Mouse (Mus musculus): ENCODE data around the gene Tesk2. TPM values are rescaled to one million over a fixed set of nuclear protein-coding genes. Genes with fewer than 3 reads are reported as not detected.
A peak's percentile ranks its signal among the peaks of the same experiment; 100 is the strongest.
"Not testable (repeated sequence)": the region's sequence is repeated elsewhere in the genome, so short reads cannot be mapped to it uniquely, and the experiment has no call there.

Tesk2 gene
- 2.6 and 2.9 TPM in 2 replicates for polyA plus RNA-seq (2015; fragmentation: Nextera tagmentation; extraction: Ambion mirVana)

DNA sequence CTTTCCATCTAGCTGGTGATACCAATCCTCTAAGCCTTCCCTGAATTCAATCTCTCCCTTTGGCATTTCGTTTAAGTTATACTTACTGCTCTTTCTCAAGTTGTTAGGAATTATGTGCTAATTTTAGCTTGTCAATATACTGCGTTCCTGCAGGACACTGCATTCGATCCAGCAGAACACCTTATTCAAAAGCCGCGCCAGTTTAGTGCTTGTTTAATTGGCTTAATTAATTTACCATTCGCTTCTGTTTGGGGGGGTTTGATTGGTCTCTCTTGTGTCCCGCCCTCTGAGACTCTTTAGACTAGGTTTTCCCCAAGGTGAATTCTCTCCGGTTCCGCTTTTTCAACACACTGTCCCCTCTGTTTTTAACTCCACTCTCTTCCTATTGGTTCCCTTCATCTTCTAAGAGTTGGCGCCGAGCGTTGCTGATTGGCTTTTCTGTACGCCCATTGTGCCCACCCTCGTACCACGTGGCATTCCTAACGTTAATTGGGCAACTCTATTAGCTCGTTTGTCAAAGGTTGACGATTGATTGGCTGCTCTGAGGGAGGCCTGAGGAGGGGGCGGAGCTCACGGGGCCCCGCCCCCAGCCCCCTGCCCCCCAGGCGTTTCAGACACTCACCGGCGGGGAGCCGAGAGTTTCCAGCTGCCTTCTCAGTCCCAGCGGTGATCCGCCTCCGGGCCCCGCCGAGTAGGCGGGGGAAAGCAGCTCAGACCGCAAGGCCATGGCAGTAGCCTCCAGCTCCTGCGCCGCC is at the start of gene Tesk2:
Tesk2 (plus strand) TSS at position 606 of the 755 bp plus-strand sequence.
- under 1% methylated on average over 32 of the region's 34 CpGs for WGBS
- H3K9me3 ChIP-seq, result no peaks in the 10 kb centered on the region
- H3K4me1 ChIP-seq, result peaks cover 18% of the 10 kb centered on the region
- peak; percentile 98 for ATAC-seq (replicated peaks)
- H3K27ac ChIP-seq, result peak within 1 kb of the TSS; percentile 72
- no peaks in the 10 kb centered on the region for H3K36me3 ChIP-seq (replicated peaks)
- H3K27me3 ChIP-seq (replicated peaks), result peaks cover 5% of the 10 kb centered on the region; the same call in 1 of the 2 replicates
- peak within 1 kb of the TSS; percentile 75 for H3K9ac ChIP-seq
- H3K4me2 ChIP-seq, result peak within 1 kb of the TSS; percentile 98
- H3K4me3 ChIP-seq, result peak within 1 kb of the TSS; percentile 90

- H3K27me3 ChIP-seq (replicated peaks), result no peaks in the 10 kb centered on the region
- no peak overlapping the region for H3K4me3 ChIP-seq
- no peaks in the 10 kb centered on the region for H3K9me3 ChIP-seq
- H3K27ac ChIP-seq, result no peak overlapping the region
- 70% methylated on average over 2 of the region's 2 CpGs for WGBS
- no peaks in the 10 kb centered on the region for H3K4me1 ChIP-seq
- no peak for ATAC-seq (replicated peaks)
- H3K36me3 ChIP-seq (replicated peaks), result no peaks in the 10 kb centered on the region
- no peak overlapping the region for H3K9ac ChIP-seq
- H3K4me2 ChIP-seq, result no peak overlapping the region
Measured at GRCm38 (mm10) chr4:116672785-116673184, 48.0 kb upstream of the Tesk2 start.

GRCm38 (mm10) chr4:116674761-116675160 is 46.0 kb upstream of the Tesk2 start:
- not testable (repeated sequence) for H3K27ac ChIP-seq; H3K4me1 ChIP-seq; H3K9me3 ChIP-seq; ATAC-seq (replicated peaks); H3K4me3 ChIP-seq; H3K27me3 ChIP-seq (replicated peaks); H3K36me3 ChIP-seq (replicated peaks); H3K9ac ChIP-seq; H3K4me2 ChIP-seq
- WGBS, result 94% methylated on average over 6 of the region's 6 CpGs

DNA sequence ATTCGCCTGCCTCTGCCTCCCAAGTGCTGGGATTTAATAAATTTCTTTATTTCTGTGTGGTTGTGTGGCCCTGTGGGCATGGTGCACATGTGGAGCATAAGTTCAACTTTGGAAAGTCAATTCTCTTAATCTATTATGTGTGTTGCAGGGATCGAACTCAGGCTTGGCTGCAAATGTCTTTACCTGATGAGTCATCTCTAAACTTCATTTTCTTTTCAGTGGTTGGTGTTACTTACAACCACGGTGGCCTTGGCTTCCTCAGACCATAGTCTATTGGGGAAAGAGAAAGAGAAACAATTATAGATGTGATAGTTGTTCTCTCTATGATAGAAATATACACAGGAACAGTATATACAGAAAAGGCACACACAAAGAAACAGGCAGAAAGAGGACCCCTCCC is 44.7 kb upstream of the Tesk2 start:
- Histone ChIP-seq H3K4me1 (no peaks in the 10 kb centered on the region), H3K4me2 (no peak overlapping the region), H3K27me3 (replicated peaks) (no peaks in the 10 kb centered on the region), H3K4me3 (no peak overlapping the region), H3K9me3 (no peaks in the 10 kb centered on the region), H3K27ac (no peak overlapping the region), H3K9ac (no peak overlapping the region), H3K36me3 (replicated peaks) (no peaks in the 10 kb centered on the region)
- WGBS, result 84% methylated on average over 3 of the region's 3 CpGs
- ATAC-seq (replicated peaks), result no peak

DNA sequence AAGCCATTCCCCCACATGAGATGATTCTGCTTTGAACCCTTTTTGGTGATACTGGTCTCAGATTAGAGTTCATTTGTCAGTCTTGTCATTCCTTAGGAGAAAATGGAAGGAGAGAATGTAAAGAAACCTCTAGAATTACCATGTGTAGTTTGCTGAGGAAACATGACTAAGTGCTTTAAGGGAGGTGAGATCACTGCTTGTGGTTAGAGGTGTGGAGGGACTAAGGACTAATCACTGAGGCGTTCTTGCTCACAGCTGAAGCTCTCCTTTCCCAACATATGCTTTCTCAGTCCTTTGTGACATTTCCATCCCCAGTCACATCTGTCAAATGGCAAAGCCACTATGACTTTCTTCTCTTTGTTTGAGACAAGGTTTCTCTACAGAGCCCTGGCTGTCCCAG is 42.9 kb upstream of the Tesk2 start:
- no peak overlapping the region for H3K9ac ChIP-seq
- H3K4me3 ChIP-seq, result no peak overlapping the region
- no peaks in the 10 kb centered on the region for H3K9me3 ChIP-seq
- no peaks in the 10 kb centered on the region for H3K27me3 ChIP-seq (replicated peaks)
- H3K4me1 ChIP-seq, result no peaks in the 10 kb centered on the region
- no peak for ATAC-seq (replicated peaks)
- 80% methylated on average over 1 of the region's 1 CpGs for WGBS
- no peak overlapping the region for H3K27ac ChIP-seq
- no peak overlapping the region for H3K4me2 ChIP-seq
- no peaks in the 10 kb centered on the region for H3K36me3 ChIP-seq (replicated peaks)

DNA sequence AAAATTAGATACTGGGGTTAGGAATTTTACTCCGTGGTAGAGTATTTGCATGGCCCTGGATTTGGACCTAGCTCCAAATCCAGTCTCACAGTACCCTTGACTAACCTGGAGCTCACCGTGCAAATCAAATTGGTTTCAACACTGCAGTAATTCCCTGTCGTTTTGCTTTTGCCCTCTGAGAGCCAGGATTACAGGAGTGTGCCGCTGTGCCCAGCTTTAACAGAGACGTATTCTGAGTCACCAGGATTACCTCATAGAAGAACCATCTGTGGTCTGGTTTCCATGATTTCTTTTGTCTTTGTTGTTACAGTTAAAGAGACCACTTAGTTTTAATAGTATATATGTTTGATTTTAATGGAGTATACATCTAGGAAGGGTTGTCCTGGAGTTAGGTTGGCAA is 41.6 kb upstream of the Tesk2 start:
- Histone ChIP-seq H3K36me3 (replicated peaks) (no peaks in the 10 kb centered on the region), H3K4me1 (no peaks in the 10 kb centered on the region)
- 65% methylated on average over 5 of the region's 5 CpGs for WGBS

GRCm38 (mm10) chr4:116680521-116680920 is 40.2 kb upstream of the Tesk2 start:
- H3K36me3 ChIP-seq (replicated peaks); H3K4me2 ChIP-seq; H3K4me3 ChIP-seq; H3K27ac ChIP-seq; H3K4me1 ChIP-seq; H3K27me3 ChIP-seq (replicated peaks); ATAC-seq (replicated peaks); H3K9me3 ChIP-seq; H3K9ac ChIP-seq: not testable (repeated sequence)
- WGBS, result 87% methylated on average over 4 of the region's 4 CpGs

More for the DNA sequence above, 41.6 kb upstream of the Tesk2 start:
- Histone ChIP-seq H3K9me3 (no peaks in the 10 kb centered on the region), H3K4me2 (no peak overlapping the region), H3K27ac (no peak overlapping the region), H3K4me3 (no peak overlapping the region), H3K9ac (no peak overlapping the region), H3K27me3 (replicated peaks) (no peaks in the 10 kb centered on the region)
- no peak for ATAC-seq (replicated peaks)

- H3K27ac ChIP-seq, result no peak overlapping the region
- H3K4me1 ChIP-seq, result peaks cover 21% of the 10 kb centered on the region
- no peak overlapping the region for H3K9ac ChIP-seq
- H3K9me3 ChIP-seq, result no peaks in the 10 kb centered on the region
- no peaks in the 10 kb centered on the region for H3K27me3 ChIP-seq (replicated peaks)
- 87% methylated on average over 4 of the region's 4 CpGs for WGBS
- H3K4me3 ChIP-seq, result no peak overlapping the region
- H3K36me3 ChIP-seq (replicated peaks), result no peaks in the 10 kb centered on the region
- no peak overlapping the region for H3K4me2 ChIP-seq
- no peak for ATAC-seq (replicated peaks)
Measured at GRCm38 (mm10) chr4:116683957-116684356, 36.8 kb upstream of the Tesk2 start.

GRCm38 (mm10) chr4:116684665-116685064 is 36.1 kb upstream of the Tesk2 start:
- Histone ChIP-seq H3K36me3 (replicated peaks) (no peaks in the 10 kb centered on the region), H3K4me3 (peak overlapping the region; percentile 91), H3K4me1 (peaks cover 21% of the 10 kb centered on the region), H3K9ac (no peak overlapping the region; the same call in 1 of the 2 replicates), H3K9me3 (no peaks in the 10 kb centered on the region), H3K4me2 (peak overlapping the region; percentile 84), H3K27ac (peak overlapping the region; percentile 86; the same call in 1 of the 2 replicates), H3K27me3 (replicated peaks) (no peaks in the 10 kb centered on the region)
- WGBS, result 68% methylated on average over 2 of the region's 2 CpGs
- ATAC-seq (replicated peaks), result no peak

GRCm38 (mm10) chr4:116685402-116686061 is 35.2 kb upstream of the Tesk2 start, which contains the start of gene Prdx1:
TSS of gene Prdx1 (plus strand) at chr4:116685544.
- peak; percentile 96 for ATAC-seq (replicated peaks)
- H3K4me1 ChIP-seq, result peaks cover 21% of the 10 kb centered on the region
- H3K4me3 ChIP-seq, result peak within 1 kb of the TSS; percentile 91
- under 1% methylated on average over 56 of the region's 56 CpGs for WGBS
- H3K27me3 ChIP-seq (replicated peaks), result no peaks in the 10 kb centered on the region
- H3K27ac ChIP-seq, result peak within 1 kb of the TSS; percentile 86
- H3K9me3 ChIP-seq, result no peaks in the 10 kb centered on the region
- H3K36me3 ChIP-seq (replicated peaks), result no peaks in the 10 kb centered on the region
- peak within 1 kb of the TSS; percentile 64 for H3K9ac ChIP-seq
- H3K4me2 ChIP-seq, result peak within 1 kb of the TSS; percentile 84

- no peaks in the 10 kb centered on the region for H3K27me3 ChIP-seq (replicated peaks)
- no peak overlapping the region for H3K27ac ChIP-seq
- H3K36me3 ChIP-seq (replicated peaks), result peaks cover 2% of the 10 kb centered on the region; the same call in 1 of the 2 replicates
- no peak overlapping the region for H3K9ac ChIP-seq
- peaks cover 21% of the 10 kb centered on the region for H3K4me1 ChIP-seq
- WGBS, result 19% methylated on average over 1 of the region's 1 CpGs
- H3K4me3 ChIP-seq, result peak overlapping the region; percentile 91; the same call in 1 of the 2 replicates
- H3K4me2 ChIP-seq, result peak overlapping the region; percentile 84
- H3K9me3 ChIP-seq, result no peaks in the 10 kb centered on the region
- no peak for ATAC-seq (replicated peaks)
Measured at GRCm38 (mm10) chr4:116687041-116687440, 33.7 kb upstream of the Tesk2 start.

GRCm38 (mm10) chr4:116689309-116689876 is 31.4 kb upstream of the Tesk2 start:
- H3K27ac ChIP-seq, result no peak overlapping the region
- H3K9ac ChIP-seq, result no peak overlapping the region
- peaks cover 21% of the 10 kb centered on the region for H3K4me1 ChIP-seq
- no peak for ATAC-seq (replicated peaks)
- 92% methylated on average over 4 of the region's 4 CpGs for WGBS
- no peak overlapping the region for H3K4me3 ChIP-seq
- no peak overlapping the region for H3K4me2 ChIP-seq
- no peaks in the 10 kb centered on the region for H3K9me3 ChIP-seq
- H3K27me3 ChIP-seq (replicated peaks), result no peaks in the 10 kb centered on the region
- peaks cover 12% of the 10 kb centered on the region; the same call in 1 of the 2 replicates for H3K36me3 ChIP-seq (replicated peaks)

All from midbrain, embryonic 15.5 days (tissue).